Mouse (Mus musculus): ENCODE results near the gene Thbs1. TPM values are rescaled to one million over a fixed set of nuclear protein-coding genes. Genes with fewer than 3 reads are reported as not detected.

The Thbs1 gene
- polyA plus RNA-seq, 1 experiment from 2014 or later, result 37.8 TPM

GRCm38 (mm10) chr2:118116754-118117290 is 5.1 kb downstream of the Thbs1 start:
- Histone ChIP-seq H3K4me1 (peaks cover 15% of the 10 kb centered on the region), H3K4me3 (no peak overlapping the region), H3K27me3 (ENCODE audit: insufficient read depth, poor library complexity, severe bottlenecking) (no peaks in the 10 kb centered on the region), H3K27ac (no peak overlapping the region), H3K9me3 (no peaks in the 10 kb centered on the region), H3K36me3 (peaks cover 58% of the 10 kb centered on the region)
- WGBS, result 61% methylated on average over 3 of the region's 3 CpGs
- no peak for DNase-seq (ENCODE audit: low spot score)

- DNase-seq (ENCODE audit: low spot score), result no peak
- H3K27ac ChIP-seq, result no peak overlapping the region
- peaks cover 61% of the 10 kb centered on the region for H3K36me3 ChIP-seq
- no peaks in the 10 kb centered on the region for H3K27me3 ChIP-seq (ENCODE audit: insufficient read depth, poor library complexity, severe bottlenecking)
- H3K9me3 ChIP-seq, result no peaks in the 10 kb centered on the region
- peaks cover 10% of the 10 kb centered on the region for H3K4me1 ChIP-seq
- H3K4me3 ChIP-seq, result no peak overlapping the region
- 69% methylated on average over 11 of the region's 11 CpGs for WGBS
These were observed 5.7 kb downstream of the Thbs1 start for GRCm38 (mm10) chr2:118117401-118117800.

DNA sequence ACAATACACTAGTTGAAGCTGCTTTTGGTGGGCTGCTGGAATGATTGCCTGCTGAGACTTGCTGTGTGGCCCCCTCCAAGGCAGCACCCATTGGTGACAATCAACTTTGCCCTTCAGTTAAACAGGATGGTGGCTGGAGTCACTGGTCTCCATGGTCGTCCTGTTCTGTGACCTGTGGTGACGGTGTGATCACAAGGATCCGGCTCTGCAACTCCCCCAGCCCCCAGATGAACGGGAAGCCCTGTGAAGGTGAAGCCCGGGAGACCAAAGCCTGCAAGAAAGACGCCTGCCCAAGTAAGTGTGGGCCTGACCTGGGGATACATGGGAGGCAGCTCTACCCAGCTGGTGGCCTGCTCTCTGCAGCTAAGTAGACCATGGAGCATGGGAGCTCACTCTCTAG is 6.4 kb downstream of the Thbs1 start:
- Histone ChIP-seq H3K27ac (no peak overlapping the region), H3K9me3 (no peaks in the 10 kb centered on the region), H3K4me1 (peaks cover 4% of the 10 kb centered on the region), H3K36me3 (peaks cover 66% of the 10 kb centered on the region), H3K27me3 (ENCODE audit: insufficient read depth, poor library complexity, severe bottlenecking) (no peaks in the 10 kb centered on the region), H3K4me3 (no peak overlapping the region)
- 77% methylated on average over 6 of the region's 6 CpGs for WGBS
- no peak for DNase-seq (ENCODE audit: low spot score)

GRCm38 (mm10) chr2:118118515-118118914 is 6.8 kb downstream of the Thbs1 start:
- no peaks in the 10 kb centered on the region for H3K9me3 ChIP-seq
- no peaks in the 10 kb centered on the region for H3K4me1 ChIP-seq
- WGBS, result 90% methylated on average over 7 of the region's 7 CpGs
- no peak for DNase-seq (ENCODE audit: low spot score)
- no peaks in the 10 kb centered on the region for H3K27me3 ChIP-seq (ENCODE audit: insufficient read depth, poor library complexity, severe bottlenecking)
- H3K27ac ChIP-seq, result no peak overlapping the region
- H3K36me3 ChIP-seq, result peaks cover 71% of the 10 kb centered on the region
- H3K4me3 ChIP-seq, result no peak overlapping the region

GRCm38 (mm10) chr2:118119684-118120083 is 8.0 kb downstream of the Thbs1 start:
- H3K27me3 ChIP-seq (ENCODE audit: insufficient read depth, poor library complexity, severe bottlenecking), result no peaks in the 10 kb centered on the region
- WGBS, result 94% methylated on average over 12 of the region's 12 CpGs
- DNase-seq (ENCODE audit: low spot score), result no peak
- H3K27ac ChIP-seq, result no peak overlapping the region
- H3K4me1 ChIP-seq, result no peaks in the 10 kb centered on the region
- no peak overlapping the region for H3K4me3 ChIP-seq
- no peaks in the 10 kb centered on the region for H3K9me3 ChIP-seq
- peaks cover 76% of the 10 kb centered on the region for H3K36me3 ChIP-seq

- no peak for DNase-seq (ENCODE audit: low spot score)
- no peaks in the 10 kb centered on the region for H3K4me1 ChIP-seq
- H3K36me3 ChIP-seq, result peaks cover 76% of the 10 kb centered on the region
- H3K27me3 ChIP-seq (ENCODE audit: insufficient read depth, poor library complexity, severe bottlenecking), result no peaks in the 10 kb centered on the region
- H3K4me3 ChIP-seq, result no peak overlapping the region
- no peaks in the 10 kb centered on the region for H3K9me3 ChIP-seq
- WGBS, result 94% methylated on average over 11 of the region's 11 CpGs
- no peak overlapping the region for H3K27ac ChIP-seq
These were observed 8.4 kb downstream of the Thbs1 start for GRCm38 (mm10) chr2:118120095-118120494.

DNA sequence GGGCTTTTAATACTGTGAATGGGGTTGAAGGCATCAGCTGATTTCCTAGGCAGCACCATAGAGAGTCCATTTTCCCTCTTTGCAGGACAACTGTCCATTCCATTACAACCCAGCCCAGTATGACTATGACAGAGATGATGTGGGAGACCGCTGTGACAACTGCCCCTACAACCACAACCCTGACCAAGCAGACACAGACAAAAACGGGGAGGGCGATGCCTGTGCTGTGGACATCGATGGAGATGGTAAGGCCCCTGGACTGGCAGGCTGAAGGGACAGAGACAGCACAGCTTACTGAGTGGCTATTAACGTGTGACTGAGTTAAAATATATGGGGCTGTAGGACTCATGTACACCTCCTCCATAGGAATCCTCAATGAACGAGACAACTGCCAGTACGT is 9.1 kb downstream of the Thbs1 start:
- H3K9me3 ChIP-seq, result no peaks in the 10 kb centered on the region
- 86% methylated on average over 7 of the region's 7 CpGs for WGBS
- no peak overlapping the region for H3K27ac ChIP-seq
- peaks cover 78% of the 10 kb centered on the region for H3K36me3 ChIP-seq
- no peak for DNase-seq (ENCODE audit: low spot score)
- no peaks in the 10 kb centered on the region for H3K27me3 ChIP-seq (ENCODE audit: insufficient read depth, poor library complexity, severe bottlenecking)
- no peak overlapping the region for H3K4me3 ChIP-seq
- H3K4me1 ChIP-seq, result no peaks in the 10 kb centered on the region

GRCm38 (mm10) chr2:118122291-118122690 is 10.6 kb downstream of the Thbs1 start:
- Histone ChIP-seq H3K27ac (no peak overlapping the region), H3K27me3 (ENCODE audit: insufficient read depth, poor library complexity, severe bottlenecking) (no peaks in the 10 kb centered on the region), H3K4me1 (no peaks in the 10 kb centered on the region), H3K36me3 (peaks cover 65% of the 10 kb centered on the region), H3K9me3 (no peaks in the 10 kb centered on the region), H3K4me3 (no peak overlapping the region)
- 86% methylated on average over 6 of the region's 6 CpGs for WGBS
- peak; percentile 53 for DNase-seq (ENCODE audit: low spot score)

DNA sequence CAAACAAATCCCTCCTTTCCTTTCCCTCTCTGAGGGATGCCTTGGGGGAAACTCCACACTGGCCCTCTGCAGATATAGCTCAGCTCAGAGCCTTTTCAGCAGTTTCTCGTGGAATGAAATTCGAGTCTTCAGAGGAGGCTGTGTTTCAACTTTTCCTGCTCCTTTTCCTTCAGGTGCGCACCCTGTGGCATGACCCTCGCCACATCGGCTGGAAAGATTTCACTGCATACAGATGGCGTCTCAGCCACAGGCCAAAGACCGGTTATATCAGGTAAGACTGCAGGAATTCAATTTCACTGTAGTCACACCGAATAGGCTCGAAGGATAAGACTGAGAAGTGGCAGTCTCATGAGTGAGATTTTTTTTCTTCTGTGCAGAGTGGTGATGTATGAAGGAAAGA is 12.1 kb downstream of the Thbs1 start:
- H3K4me1 ChIP-seq, result no peaks in the 10 kb centered on the region
- no peak overlapping the region for H3K4me3 ChIP-seq
- H3K27me3 ChIP-seq (ENCODE audit: insufficient read depth, poor library complexity, severe bottlenecking), result no peaks in the 10 kb centered on the region
- DNase-seq (ENCODE audit: low spot score), result no peak
- 85% methylated on average over 9 of the region's 9 CpGs for WGBS
- peaks cover 55% of the 10 kb centered on the region for H3K36me3 ChIP-seq
- H3K27ac ChIP-seq, result no peak overlapping the region
- H3K9me3 ChIP-seq, result no peaks in the 10 kb centered on the region

DNA sequence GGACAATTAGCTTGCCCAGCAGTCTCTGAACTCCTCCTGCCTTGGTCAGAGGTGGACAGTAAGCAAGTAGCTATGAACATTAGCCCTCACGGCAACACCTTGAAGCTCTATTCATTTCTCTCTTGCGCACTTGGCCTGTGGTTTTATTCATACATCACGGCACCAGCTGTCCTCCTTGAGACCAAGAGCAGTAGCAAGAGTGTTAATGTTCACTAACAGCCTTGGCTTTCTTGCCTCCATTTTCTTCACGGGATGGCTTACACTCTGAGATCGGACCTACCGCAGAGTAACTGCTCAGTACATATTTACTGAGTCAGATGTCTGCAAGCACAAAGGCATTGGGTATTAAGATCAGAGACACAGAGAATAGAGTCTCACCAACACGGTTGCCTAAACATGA is 12.8 kb downstream of the Thbs1 start:
- 87% methylated on average over 7 of the region's 7 CpGs for WGBS
- Histone ChIP-seq H3K27me3 (ENCODE audit: insufficient read depth, poor library complexity, severe bottlenecking) (no peaks in the 10 kb centered on the region), H3K9me3 (no peaks in the 10 kb centered on the region), H3K27ac (no peak overlapping the region), H3K4me1 (no peaks in the 10 kb centered on the region), H3K36me3 (peaks cover 48% of the 10 kb centered on the region), H3K4me3 (no peak overlapping the region)
- DNase-seq (ENCODE audit: low spot score), result no peak

DNA sequence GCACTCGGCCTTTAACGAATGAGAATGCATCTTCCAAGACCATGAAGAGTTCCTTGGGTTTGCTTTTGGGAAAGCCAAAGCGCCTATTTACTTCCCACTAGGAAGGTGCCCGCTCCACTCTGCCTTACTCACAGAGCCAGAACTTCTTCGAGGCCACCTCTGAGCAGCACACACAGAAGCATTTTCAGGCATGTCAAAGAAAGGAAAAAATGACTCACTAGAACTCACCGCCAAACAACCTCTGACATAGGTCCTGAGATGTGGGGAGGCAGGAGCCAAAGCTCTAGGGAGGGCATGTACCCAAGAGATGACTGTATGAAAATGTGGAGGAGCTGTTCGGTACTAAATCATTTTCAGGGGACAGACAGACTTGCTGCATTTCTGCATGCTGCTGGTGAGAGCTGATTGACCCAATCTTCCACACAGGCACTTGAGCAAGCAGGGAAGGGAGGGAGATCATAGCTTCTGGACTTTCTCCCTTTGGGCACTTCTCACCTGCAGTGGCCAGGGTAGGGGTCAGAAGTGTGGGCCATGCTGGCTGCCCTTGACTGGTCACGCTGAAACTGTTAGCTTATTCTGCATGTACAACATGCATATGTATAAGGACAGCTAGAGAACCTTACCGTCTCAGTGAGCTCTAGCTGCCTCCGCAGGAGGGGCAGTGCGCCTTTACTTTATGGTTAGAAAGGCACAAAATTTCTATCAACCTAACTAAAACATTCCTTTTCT is 13.7 kb downstream of the Thbs1 start:
- Histone ChIP-seq H3K27me3 (ENCODE audit: insufficient read depth, poor library complexity, severe bottlenecking) (no peaks in the 10 kb centered on the region), H3K36me3 (peaks cover 39% of the 10 kb centered on the region), H3K27ac (no peak overlapping the region), H3K9me3 (no peaks in the 10 kb centered on the region), H3K4me1 (no peaks in the 10 kb centered on the region), H3K4me3 (no peak overlapping the region)
- DNase-seq (ENCODE audit: low spot score), result no peak
- WGBS, result 80% methylated on average over 11 of the region's 11 CpGs

GRCm38 (mm10) chr2:118125943-118126470 is 14.3 kb downstream of the Thbs1 start:
- H3K27me3 ChIP-seq (ENCODE audit: insufficient read depth, poor library complexity, severe bottlenecking), result no peaks in the 10 kb centered on the region
- no peak overlapping the region for H3K27ac ChIP-seq
- DNase-seq (ENCODE audit: low spot score), result no peak
- peaks cover 32% of the 10 kb centered on the region for H3K36me3 ChIP-seq
- 82% methylated on average over 7 of the region's 7 CpGs for WGBS
- no peaks in the 10 kb centered on the region for H3K9me3 ChIP-seq
- no peak overlapping the region for H3K4me3 ChIP-seq
- no peaks in the 10 kb centered on the region for H3K4me1 ChIP-seq

GRCm38 (mm10) chr2:118127516-118128288 is 16.0 kb downstream of the Thbs1 start:
- no peak for DNase-seq (ENCODE audit: low spot score)
- Histone ChIP-seq H3K27ac (no peak overlapping the region), H3K4me1 (no peaks in the 10 kb centered on the region), H3K36me3 (peaks cover 24% of the 10 kb centered on the region), H3K27me3 (ENCODE audit: insufficient read depth, poor library complexity, severe bottlenecking) (no peaks in the 10 kb centered on the region), H3K9me3 (no peaks in the 10 kb centered on the region), H3K4me3 (no peak overlapping the region)
- WGBS, result 83% methylated on average over 5 of the region's 5 CpGs
